Mouse (Mus musculus): ENCODE measurements around the gene Ywhah. TPM values are rescaled to one million over a fixed set of nuclear protein-coding genes. Genes with fewer than 3 reads are reported as not detected.

The Ywhah gene
- polyA plus RNA-seq, 2 experiments from 2014 or later, result 192 to 194 TPM

DNA sequence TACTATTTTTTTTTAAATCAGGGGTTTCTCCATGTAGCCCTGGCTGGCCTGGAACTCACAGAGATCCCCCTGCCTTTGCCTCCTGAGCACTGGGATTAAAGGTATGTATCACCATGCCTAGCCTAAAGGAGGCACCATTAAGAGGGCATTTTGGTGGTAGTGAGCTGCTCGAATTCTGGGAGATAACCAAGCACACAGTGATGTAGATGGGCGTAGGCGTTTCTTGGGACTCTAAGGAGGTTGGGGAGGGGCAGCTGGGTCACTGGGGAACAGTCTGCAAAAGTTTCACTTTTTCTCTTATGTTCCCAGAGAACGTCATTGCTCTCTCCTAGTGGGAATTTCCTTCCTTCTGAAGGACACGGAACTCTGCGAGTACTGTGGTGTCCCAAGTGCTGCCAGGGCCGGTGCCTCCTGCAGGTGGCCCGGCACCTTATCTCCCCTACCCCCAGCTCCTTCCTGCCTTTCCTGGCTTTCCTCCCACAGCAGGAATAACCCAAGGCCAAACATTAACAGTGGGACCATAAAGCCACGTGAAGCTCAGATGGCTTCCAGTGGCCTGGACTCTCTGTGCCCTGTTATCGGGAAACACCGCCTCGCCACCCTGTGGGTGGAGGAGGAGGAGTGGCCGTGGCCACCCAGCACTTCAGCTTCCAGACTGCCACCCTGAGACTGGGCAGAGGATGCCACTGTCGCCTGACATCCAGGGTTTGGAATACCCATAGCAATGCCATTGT is 34.4 kb downstream of the Ywhah start:
- no peak for ATAC-seq

GRCm38 (mm10) chr5:33056126-33056765 is 37.6 kb downstream of the Ywhah start:
- no peak for ATAC-seq

- no peak for ATAC-seq
Measured at GRCm38 (mm10) chr5:33070071-33070470, 51.5 kb downstream of the Ywhah start.

DNA sequence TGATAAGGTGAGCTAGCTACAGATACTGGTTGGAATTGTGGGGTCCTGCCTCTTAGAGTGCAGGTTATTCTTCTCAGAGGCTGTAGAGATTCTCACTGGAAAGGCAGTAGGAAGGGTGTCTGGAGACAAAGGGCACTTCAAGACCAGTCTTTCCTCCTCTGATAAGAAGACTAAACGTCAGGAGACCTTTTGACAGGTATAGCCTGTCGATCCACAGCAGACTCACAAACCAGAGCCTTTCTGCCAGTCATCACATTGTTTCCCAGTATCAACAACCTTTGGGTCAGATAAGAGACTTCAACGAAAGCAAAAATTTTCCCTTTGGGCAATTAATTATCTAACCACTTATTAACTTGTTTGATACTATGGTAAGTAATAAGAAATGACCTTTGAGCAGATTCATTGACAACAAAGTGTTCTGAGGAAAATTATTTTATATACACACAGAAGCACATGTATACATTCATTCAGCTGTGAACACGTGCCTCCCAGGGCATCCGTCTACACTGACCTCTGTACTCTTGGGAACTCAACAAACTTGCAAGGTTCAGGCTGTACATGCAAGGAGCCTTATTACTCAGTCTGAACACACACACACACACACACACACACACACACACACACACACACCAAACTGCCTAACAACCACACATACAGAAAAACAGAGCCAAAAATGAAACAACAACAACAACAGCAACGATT is 58.0 kb downstream of the Ywhah start:
- no peak for ATAC-seq

Other genes with a start within 250 kb of the Ywhah start
- 100 to 1,000 TPM in 1 of 2 experiments, 10 to 100 TPM in 1; 94.9 to 125 TPM for gene Pisd, start 233.2 kb upstream of the Ywhah start, polyA plus RNA-seq (2017; shearing (Covaris generic))
- not detected for gene Gm20671, start 191.7 kb upstream of the Ywhah start, polyA plus RNA-seq (2017; shearing (Covaris generic))
- 10 to 100 TPM; 24.9 to 26.7 TPM for gene Prr14l, start 164.6 kb upstream of the Ywhah start, polyA plus RNA-seq (2017; shearing (Covaris generic))
- 10 to 100 TPM; 19.2 to 31.1 TPM for gene Depdc5, start 155.1 kb upstream of the Ywhah start, polyA plus RNA-seq (2017; shearing (Covaris generic))
- not detected for gene Slc5a1, start 85.4 kb downstream of the Ywhah start, polyA plus RNA-seq (2017; shearing (Covaris generic))
- not detected for gene Spon2, start 199.6 kb downstream of the Ywhah start, polyA plus RNA-seq (2017; shearing (Covaris generic))